ENCODE assay signal across 9 mouse cellular contexts in the genomic region with DNA sequence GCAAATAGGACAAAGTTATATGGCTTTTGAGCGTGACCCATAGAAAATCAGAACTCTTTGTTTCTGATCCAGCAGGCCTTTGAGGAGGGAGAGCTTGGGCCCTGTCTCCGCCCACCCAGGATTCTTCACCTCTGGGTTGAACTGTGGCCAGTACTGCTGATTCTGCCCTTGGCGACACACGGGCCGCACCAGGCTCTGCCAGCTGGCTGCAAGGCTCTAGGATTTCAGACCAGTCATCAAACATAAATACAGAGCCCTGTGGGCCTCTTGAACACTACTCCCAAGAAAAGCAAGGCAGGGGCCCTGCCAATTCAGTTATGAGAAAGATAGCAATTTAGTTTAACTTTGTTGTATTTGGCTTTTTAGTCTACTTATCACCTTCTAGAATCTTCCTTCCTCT.
DNase-seq lines count a peak whose midpoint lies in the region; ATAC-seq and TF ChIP-seq lines count a peak whose summit lies in the region.
"Had no signal": no experiment of that assay in that cellular context is flagged by ENCODE, and none has a peak within 500 bp of the region (broad histone marks: within the 10 kb centered on the region; RNA-seq: fewer than 3 reads in every experiment).

No protein-coding gene starts in this region.

- H3K4me2 ChIP-seq in forebrain, embryonic 11.5 days (ENCODE audit: low read depth, low read length, severe bottlenecking), result no peak overlapping the region
- H3K4me2 ChIP-seq in forebrain, embryonic 16.5 days (ENCODE audit: low read length), result no peak overlapping the region
- no peak overlapping the region for H3K4me2 ChIP-seq in heart, postnatal 0 days (ENCODE audit: low read depth, low read length)
- H3K4me2 ChIP-seq: midbrain, embryonic 11.5 days had no signal

- TF ChIP-seq EP300 in heart, postnatal 0 days (IDR thresholded peaks at IDR 0.05; ENCODE audit: low read depth), result no peak

- 78% methylated on average over 5 of the region's 5 CpGs for WGBS in forebrain, embryonic 11.5 days
- whole genome bisulfite sequencing in forebrain, embryonic 16.5 days, result 63% methylated on average over 5 of the region's 5 CpGs
- WGBS in heart, postnatal 0 days, result 68% methylated on average over 5 of the region's 5 CpGs
- 89% methylated on average over 5 of the region's 5 CpGs for WGBS in limb, embryonic 10.5 days

- no peak overlapping the region for H3K27ac ChIP-seq in forebrain, embryonic 11.5 days (ENCODE audit: low read depth, low read length)
- H3K27ac ChIP-seq in forebrain, embryonic 16.5 days (ENCODE audit: low read length), result no peak overlapping the region
- H3K27ac ChIP-seq in testis, adult 2 months (ENCODE audit: control insufficient read depth, insufficient read depth, low read depth, low read length), result no peak overlapping the region
- peak overlapping the region; percentile 78 for H3K27ac ChIP-seq in heart, postnatal 0 days (ENCODE audit: low read depth)
- no peak overlapping the region for H3K27ac ChIP-seq in limb, embryonic 10.5 days

- no peak overlapping the region for H3K4me3 ChIP-seq in forebrain, embryonic 11.5 days (ENCODE audit: low read depth, low read length)
- no peak overlapping the region for H3K4me3 ChIP-seq in forebrain, embryonic 16.5 days (replicated peaks; ENCODE audit: low read length)
- peak overlapping the region; percentile 3 for H3K4me3 ChIP-seq in testis, adult 2 months (ENCODE audit: control insufficient read depth, low read depth, low read length)
- H3K4me3 ChIP-seq in heart, postnatal 0 days (ENCODE audit: low read depth, low read length), result no peak overlapping the region
- no peak overlapping the region for H3K4me3 ChIP-seq in limb, embryonic 10.5 days

- no peaks in the 10 kb centered on the region for H3K36me3 ChIP-seq in forebrain, embryonic 11.5 days (ENCODE audit: control insufficient read depth, insufficient read depth, low read length)
- H3K36me3 ChIP-seq in forebrain, embryonic 16.5 days (ENCODE audit: control insufficient read depth, insufficient read depth), result no peaks in the 10 kb centered on the region
- no peaks in the 10 kb centered on the region for H3K36me3 ChIP-seq in testis, adult 2 months (ENCODE audit: control insufficient read depth, insufficient read depth, low read length)
- no peaks in the 10 kb centered on the region for H3K36me3 ChIP-seq in heart, postnatal 0 days (replicated peaks; ENCODE audit: control insufficient read depth, insufficient read depth, low read length)
- no peaks in the 10 kb centered on the region for H3K36me3 ChIP-seq in limb, embryonic 10.5 days

- TF ChIP-seq CTCF in testis, adult 2 months (IDR thresholded peaks at IDR 0.05; ENCODE audit: control insufficient read depth, insufficient read depth, insufficient replicate concordance, low read depth, low read length), result no peak
- TF ChIP-seq CTCF in heart, postnatal 0 days (IDR thresholded peaks at IDR 0.05; ENCODE audit: low read depth), result no peak

- H3K9ac ChIP-seq in forebrain, embryonic 11.5 days (ENCODE audit: low read length), result no peak overlapping the region
- H3K9ac ChIP-seq in forebrain, embryonic 16.5 days (replicated peaks; ENCODE audit: low read depth, low read length), result no peak overlapping the region
- H3K9ac ChIP-seq in heart, postnatal 0 days (replicated peaks; ENCODE audit: low read depth, low read length), result no peak overlapping the region

- peak; percentile 44 for DNase-seq in forebrain, embryonic 11.5 days (ENCODE audit: low spot score)
- no peak for DNase-seq in testis, postnatal 14 days (ENCODE audit: low spot score)
- DNase-seq in heart, postnatal 0 days (ENCODE audit: low spot score), result no peak
- peak; percentile 69 for DNase-seq in skeletal muscle tissue, adult 2 months (ENCODE audit: low read depth, low spot score)
- DNase-seq in limb, embryonic 10.5 days (ENCODE audit: low spot score), result no peak
- DNase-seq in frontal cortex, postnatal 10 days (ENCODE audit: low spot score in 2 of 2), result no peak

- no peaks in the 10 kb centered on the region for H3K27me3 ChIP-seq in forebrain, embryonic 11.5 days (ENCODE audit: control insufficient read depth, insufficient read depth, low read length)
- no peaks in the 10 kb centered on the region for H3K27me3 ChIP-seq in forebrain, embryonic 16.5 days (replicated peaks; ENCODE audit: control insufficient read depth, insufficient read depth, low read length)
- no peaks in the 10 kb centered on the region for H3K27me3 ChIP-seq in testis, adult 2 months (ENCODE audit: control insufficient read depth, insufficient read depth, low read length)
- H3K27me3 ChIP-seq in heart, postnatal 0 days (ENCODE audit: control insufficient read depth, insufficient read depth, low read length), result no peaks in the 10 kb centered on the region
- H3K27me3 ChIP-seq in limb, embryonic 10.5 days (ENCODE audit: low read depth, poor library complexity, severe bottlenecking), result no peaks in the 10 kb centered on the region

- peaks cover 4% of the 10 kb centered on the region; the same call in 1 of the 2 replicates for H3K4me1 ChIP-seq in forebrain, embryonic 11.5 days (replicated peaks; ENCODE audit: control insufficient read depth, insufficient read depth, low read length)
- peaks cover 22% of the 10 kb centered on the region for H3K4me1 ChIP-seq in forebrain, embryonic 16.5 days (replicated peaks; ENCODE audit: control insufficient read depth, insufficient read depth, low read length)
- H3K4me1 ChIP-seq in testis, adult 2 months (ENCODE audit: control insufficient read depth, insufficient read depth, low read length), result peaks cover 21% of the 10 kb centered on the region
- H3K4me1 ChIP-seq in heart, postnatal 0 days (ENCODE audit: control insufficient read depth, insufficient read depth), result peaks cover 27% of the 10 kb centered on the region
- H3K4me1 ChIP-seq in limb, embryonic 10.5 days, result peaks cover 14% of the 10 kb centered on the region

- no peak for TF ChIP-seq POLR2A in testis, adult 2 months (IDR thresholded peaks at IDR 0.05; ENCODE audit: control insufficient read depth, low read depth, low read length)

- no peaks in the 10 kb centered on the region for H3K9me3 ChIP-seq in forebrain, embryonic 11.5 days (ENCODE audit: control insufficient read depth, low read length)
- no peaks in the 10 kb centered on the region for H3K9me3 ChIP-seq in forebrain, embryonic 16.5 days (ENCODE audit: control insufficient read depth, low read length)
- no peaks in the 10 kb centered on the region for H3K9me3 ChIP-seq in heart, postnatal 0 days (replicated peaks; ENCODE audit: control insufficient read depth, low read length)
- no peaks in the 10 kb centered on the region for H3K9me3 ChIP-seq in limb, embryonic 10.5 days (replicated peaks)

- ATAC-seq in forebrain, embryonic 11.5 days (replicated peaks; ENCODE audit: low FRiP score), result no peak
- no peak for ATAC-seq in forebrain, embryonic 16.5 days
- no peak for ATAC-seq in heart, postnatal 0 days (ENCODE audit: insufficient read depth, low read depth)

Comparison
In these comparisons a context has a peak if more than half of its experiments do, and no peak if none do; other contexts are left out.
1. DNase-seq: peak in forebrain, embryonic 11.5 days (single experiment) and skeletal muscle tissue, adult 2 months (single experiment); none in testis, postnatal 14 days (single experiment), heart, postnatal 0 days (single experiment), limb, embryonic 10.5 days (single experiment) and frontal cortex, postnatal 10 days (0 of 2).